ENCODE assay signal across 18 mouse cellular contexts in the genomic region with DNA sequence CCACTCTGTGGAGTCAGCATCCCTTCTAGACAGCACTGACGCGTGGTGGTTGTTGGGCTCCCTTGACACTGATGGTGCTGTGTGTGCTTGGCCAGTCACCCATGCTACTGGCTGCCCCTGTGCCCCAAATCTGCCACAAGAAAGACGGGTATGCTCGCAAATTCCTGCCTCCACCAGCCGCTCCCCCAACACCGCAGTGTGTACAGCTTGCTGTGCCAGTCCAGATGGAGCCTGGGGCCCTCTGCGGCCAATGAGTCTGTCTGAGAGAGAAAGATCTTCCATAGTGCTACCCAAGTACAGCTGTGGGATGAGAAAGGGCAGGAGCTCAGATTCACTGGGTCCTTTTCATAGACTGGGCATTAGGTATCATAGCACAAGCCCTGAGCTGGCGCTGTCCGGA.
DNase-seq lines count a peak whose midpoint lies in the region; ATAC-seq and TF ChIP-seq lines count a peak whose summit lies in the region.
"Had no signal": no experiment of that assay in that cellular context is flagged by ENCODE, and none has a peak within 500 bp of the region (broad histone marks: within the 10 kb centered on the region; RNA-seq: fewer than 3 reads in every experiment).

No protein-coding gene starts in this region.

- TF ChIP-seq CTCF in brain, embryonic 14.5 days (IDR thresholded peaks at IDR 0.05; ENCODE audit: borderline replicate concordance, extremely low read depth, insufficient read depth, insufficient read length) = no peak

- H3K9me3 ChIP-seq in hindbrain, embryonic 15.5 days = no peaks in the 10 kb centered on the region
- no peaks in the 10 kb centered on the region for H3K9me3 ChIP-seq in hindbrain, embryonic 14.5 days (ENCODE audit: control insufficient read depth, low read length)
- no peaks in the 10 kb centered on the region for H3K9me3 ChIP-seq in midbrain, embryonic 14.5 days (ENCODE audit: control insufficient read depth, low read length)
- no peaks in the 10 kb centered on the region for H3K9me3 ChIP-seq in midbrain, embryonic 11.5 days (ENCODE audit: control insufficient read depth, low read length)
- no peaks in the 10 kb centered on the region for H3K9me3 ChIP-seq in neural tube, embryonic 14.5 days (ENCODE audit: control insufficient read depth, low read length)
- H3K9me3 ChIP-seq: embryonic facial prominence, embryonic 10.5 days; forebrain, embryonic 13.5 days; heart, embryonic 12.5 days; hindbrain, embryonic 10.5 days had no signal

- WGBS in hindbrain, embryonic 15.5 days = 57% methylated on average over 9 of the region's 9 CpGs
- 50% methylated on average over 9 of the region's 9 CpGs for WGBS in hindbrain, embryonic 14.5 days
- 54% methylated on average over 9 of the region's 9 CpGs for WGBS in midbrain, embryonic 14.5 days
- WGBS in midbrain, embryonic 11.5 days = 66% methylated on average over 9 of the region's 9 CpGs
- 56% methylated on average over 9 of the region's 9 CpGs for WGBS in neural tube, embryonic 14.5 days

- no peak for ATAC-seq in hindbrain, embryonic 15.5 days (ENCODE audit: low FRiP score, low read depth)
- ATAC-seq in hindbrain, embryonic 14.5 days (ENCODE audit: low FRiP score) = no peak
- no peak for ATAC-seq in midbrain, embryonic 14.5 days (ENCODE audit: low FRiP score, low TSS enrichment)
- ATAC-seq in midbrain, embryonic 11.5 days (ENCODE audit: low FRiP score) = no peak
- no peak for ATAC-seq in neural tube, embryonic 14.5 days (ENCODE audit: low read depth)
- ATAC-seq: forebrain, embryonic 13.5 days; forebrain, postnatal 0 days; inflammation-experienced regulatory T-cells, adult 6 months had no signal

- H3K4me2 ChIP-seq in hindbrain, embryonic 15.5 days = no peak overlapping the region
- no peak overlapping the region for H3K4me2 ChIP-seq in hindbrain, embryonic 14.5 days (replicated peaks)
- no peak overlapping the region for H3K4me2 ChIP-seq in midbrain, embryonic 14.5 days (ENCODE audit: low read length)
- H3K4me2 ChIP-seq in midbrain, embryonic 11.5 days = no peak overlapping the region
- H3K4me2 ChIP-seq in neural tube, embryonic 14.5 days (ENCODE audit: low read depth, low read length) = no peak overlapping the region
- H3K4me2 ChIP-seq: forebrain, embryonic 13.5 days; heart, embryonic 12.5 days had no signal

- 0 out of 2 replicates have a peak overlapping the region, but pooled peaks have one; percentile 19 for H3K27ac ChIP-seq in hindbrain, embryonic 15.5 days (replicated peaks)
- no peak overlapping the region for H3K27ac ChIP-seq in hindbrain, embryonic 14.5 days
- H3K27ac ChIP-seq in midbrain, embryonic 14.5 days (replicated peaks; ENCODE audit: low read depth, low read length) = 0 out of 2 replicates have a peak overlapping the region, but pooled peaks have one; percentile 37
- no peak overlapping the region for H3K27ac ChIP-seq in midbrain, embryonic 11.5 days (ENCODE audit: low read depth, low read length)
- H3K27ac ChIP-seq in neural tube, embryonic 14.5 days (ENCODE audit: low read depth, low read length) = 0 out of 2 replicates have a peak overlapping the region, but pooled peaks have one; percentile 39
- H3K27ac ChIP-seq: embryonic facial prominence, embryonic 10.5 days; forebrain, embryonic 13.5 days; heart, adult 2 months; hindbrain, embryonic 10.5 days had no signal

- H3K4me1 ChIP-seq in hindbrain, embryonic 15.5 days (replicated peaks) = peaks cover 44% of the 10 kb centered on the region
- H3K4me1 ChIP-seq in hindbrain, embryonic 14.5 days (replicated peaks; ENCODE audit: control insufficient read depth, insufficient read depth, low read length) = peaks cover 41% of the 10 kb centered on the region
- H3K4me1 ChIP-seq in midbrain, embryonic 14.5 days (ENCODE audit: control insufficient read depth, insufficient read depth, low read length) = peaks cover 23% of the 10 kb centered on the region
- H3K4me1 ChIP-seq in midbrain, embryonic 11.5 days (ENCODE audit: control insufficient read depth, insufficient read depth, low read length) = peaks cover 8% of the 10 kb centered on the region; the same call in 1 of the 2 replicates
- peaks cover 27% of the 10 kb centered on the region; the same call in 1 of the 2 replicates for H3K4me1 ChIP-seq in neural tube, embryonic 14.5 days (ENCODE audit: control insufficient read depth, insufficient read depth, low read length)
- H3K4me1 ChIP-seq: heart, embryonic 12.5 days had no signal

- no peaks in the 10 kb centered on the region for H3K36me3 ChIP-seq in hindbrain, embryonic 15.5 days
- H3K36me3 ChIP-seq in hindbrain, embryonic 14.5 days (replicated peaks; ENCODE audit: control insufficient read depth, insufficient read depth) = no peaks in the 10 kb centered on the region
- H3K36me3 ChIP-seq in midbrain, embryonic 14.5 days (ENCODE audit: control insufficient read depth, insufficient read depth, low read length) = no peaks in the 10 kb centered on the region
- H3K36me3 ChIP-seq in midbrain, embryonic 11.5 days (ENCODE audit: control insufficient read depth, insufficient read depth, low read length) = no peaks in the 10 kb centered on the region
- H3K36me3 ChIP-seq in neural tube, embryonic 14.5 days (ENCODE audit: control insufficient read depth, insufficient read depth, low read length) = no peaks in the 10 kb centered on the region
- H3K36me3 ChIP-seq: embryonic facial prominence, embryonic 10.5 days; heart, embryonic 12.5 days; hindbrain, embryonic 10.5 days had no signal

- TF ChIP-seq POLR2A in brain, embryonic 14.5 days (IDR thresholded peaks at IDR 0.05; ENCODE audit: borderline replicate concordance, extremely low read depth, insufficient read depth, insufficient read length, poor library complexity, severe bottlenecking) = no peak

- H3K4me3 ChIP-seq in hindbrain, embryonic 15.5 days = no peak overlapping the region
- H3K4me3 ChIP-seq in hindbrain, embryonic 14.5 days (replicated peaks; ENCODE audit: low read length) = no peak overlapping the region
- H3K4me3 ChIP-seq in midbrain, embryonic 14.5 days (replicated peaks; ENCODE audit: low read depth, low read length) = no peak overlapping the region
- H3K4me3 ChIP-seq in midbrain, embryonic 11.5 days (ENCODE audit: low read depth, low read length) = no peak overlapping the region
- no peak overlapping the region for H3K4me3 ChIP-seq in neural tube, embryonic 14.5 days (ENCODE audit: low read depth, low read length)
- H3K4me3 ChIP-seq: embryonic facial prominence, embryonic 10.5 days; forebrain, embryonic 13.5 days; heart, adult 2 months; heart, embryonic 12.5 days; hindbrain, embryonic 10.5 days had no signal

- H3K9ac ChIP-seq in hindbrain, embryonic 15.5 days = no peak overlapping the region
- no peak overlapping the region for H3K9ac ChIP-seq in hindbrain, embryonic 14.5 days
- H3K9ac ChIP-seq in midbrain, embryonic 14.5 days (replicated peaks; ENCODE audit: low read length) = no peak overlapping the region
- H3K9ac ChIP-seq in midbrain, embryonic 11.5 days (ENCODE audit: low read length) = no peak overlapping the region
- H3K9ac ChIP-seq in neural tube, embryonic 14.5 days (replicated peaks; ENCODE audit: low read depth, low read length) = no peak overlapping the region
- H3K9ac ChIP-seq: forebrain, embryonic 13.5 days; forebrain, postnatal 0 days; heart, embryonic 12.5 days had no signal

- H3K27me3 ChIP-seq in hindbrain, embryonic 15.5 days = no peaks in the 10 kb centered on the region
- H3K27me3 ChIP-seq in hindbrain, embryonic 14.5 days (ENCODE audit: control insufficient read depth, insufficient read depth, low read length) = no peaks in the 10 kb centered on the region
- no peaks in the 10 kb centered on the region for H3K27me3 ChIP-seq in midbrain, embryonic 14.5 days (ENCODE audit: control insufficient read depth, insufficient read depth, low read length)
- no peaks in the 10 kb centered on the region for H3K27me3 ChIP-seq in midbrain, embryonic 11.5 days (ENCODE audit: control insufficient read depth, insufficient read depth, low read length)
- no peaks in the 10 kb centered on the region for H3K27me3 ChIP-seq in neural tube, embryonic 14.5 days (ENCODE audit: control insufficient read depth, insufficient read depth, low read length)

- DNase-seq in hindbrain, embryonic 14.5 days (ENCODE audit: low spot score) = no peak
- no peak for DNase-seq in midbrain, embryonic 14.5 days
- DNase-seq in midbrain, embryonic 11.5 days (ENCODE audit: low spot score, missing footprints) = no peak
- DNase-seq in brain, embryonic 14.5 days (ENCODE audit: low read depth) = peak; percentile 22
- DNase-seq in heart, adult 8-10 months (ENCODE audit: low spot score) = no peak
- DNase-seq: adrenal gland, adult 2 months; adrenal gland, postnatal 25 days; cerebellum, adult 8-10 months; forebrain, postnatal 0 days; gastrocnemius, postnatal 14 days; heart, adult 2 months had no signal

Comparison
In these comparisons a context has a peak if more than half of its experiments do, and no peak if none do; other contexts are left out.
1. H3K27ac ChIP-seq: peak in hindbrain, embryonic 15.5 days (single experiment), midbrain, embryonic 14.5 days (single experiment) and neural tube, embryonic 14.5 days (single experiment); none in hindbrain, embryonic 14.5 days (single experiment) and midbrain, embryonic 11.5 days (single experiment).